Mouse (Mus musculus) layer of hippocampus, adult 8-10 months (tissue): Measurements from ENCODE around the gene Itpkb. TPM values are rescaled to one million over a fixed set of nuclear protein-coding genes. Genes with fewer than 3 reads are reported as not detected.

ENCODE experiments used
- DNase-seq, 2 experiments: peaks; one replicate each; pipeline ENCODE4 v3.0.0; 2022; ENCODE audit warnings: low spot score in 2 of 2
- total RNA-seq, 4 experiments: library from RNA; stranded (reverse); gene quantifications; 2 replicates each; pipeline ENCODE4 v1.2.4; 2022

The Itpkb gene
- total RNA-seq: 10 to 100 TPM; 26.6 to 39.1 (median 32.4) TPM

GRCm38 (mm10) chr1:180330145-180330706 is at the start of gene Itpkb:
Gene Itpkb (plus strand): TSS chr1:180330485.
- peak in 1 of 2 experiments; percentile 25 for DNase-seq

DNA sequence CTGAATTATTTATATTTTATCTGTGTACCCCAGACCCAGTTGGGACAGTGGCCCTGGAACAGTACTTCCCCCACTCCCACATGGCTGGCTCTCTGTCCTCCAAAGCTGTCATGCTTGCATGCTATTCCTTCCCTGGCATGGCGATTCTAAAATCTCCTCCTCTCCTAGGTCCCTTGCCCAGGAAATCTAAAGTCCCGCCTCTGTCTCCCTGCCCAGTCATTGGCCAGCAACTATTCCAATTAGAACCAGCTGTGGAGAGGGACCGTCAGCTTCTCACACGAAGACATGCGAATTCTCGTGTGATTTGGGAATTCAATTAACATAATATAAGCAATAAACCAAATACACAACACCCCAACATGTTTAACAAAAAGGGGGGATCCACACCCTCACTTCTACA is 47.7 kb upstream of the Itpkb start:
- no peak for DNase-seq

DNA sequence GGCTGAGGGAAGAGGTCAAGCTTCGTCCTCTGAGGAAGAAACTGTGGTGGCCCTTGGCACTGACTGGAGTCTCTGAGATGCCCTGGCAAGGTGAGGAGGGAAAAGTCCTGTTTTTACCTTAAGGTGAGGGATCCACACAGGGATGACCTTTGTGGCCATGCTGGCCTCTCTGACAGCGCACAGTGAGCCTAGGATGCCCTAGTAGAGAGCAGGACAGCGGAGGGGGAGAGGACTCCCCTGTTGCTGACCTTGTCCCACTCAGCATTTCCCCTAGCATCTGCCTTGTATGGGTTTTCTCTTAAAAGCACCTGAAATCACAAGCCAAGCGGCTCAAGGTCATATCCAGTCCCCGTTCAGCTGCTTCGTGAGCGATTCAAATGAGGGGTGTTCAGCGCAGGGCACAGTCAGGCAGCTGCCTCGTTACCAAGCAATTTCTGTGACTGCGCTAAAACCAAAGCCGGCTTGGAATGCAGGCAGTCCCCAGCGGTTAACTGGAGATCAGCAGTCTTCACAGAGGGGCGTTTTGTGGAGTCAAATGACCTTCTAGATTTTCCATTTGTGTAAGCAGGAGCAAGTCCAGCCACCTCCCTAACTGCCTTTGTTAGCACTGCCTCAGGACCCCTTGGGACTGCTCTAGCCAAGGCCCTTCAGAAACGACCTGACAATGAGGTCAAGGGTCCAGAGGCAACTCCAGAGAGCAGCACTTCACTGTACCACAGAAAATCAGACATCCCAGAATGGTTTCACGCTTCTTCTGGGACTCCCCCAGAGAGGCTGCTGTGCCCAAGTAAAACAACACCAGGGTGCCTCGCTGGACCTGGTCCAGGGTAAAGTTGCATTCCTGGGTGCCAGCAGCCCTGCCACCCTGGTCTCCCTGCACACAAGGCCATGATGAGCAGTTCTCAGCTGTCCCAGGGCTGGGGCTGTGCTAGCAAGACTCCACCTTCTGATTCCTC is 46.2 kb upstream of the Itpkb start:
- DNase-seq: no peak

DNA sequence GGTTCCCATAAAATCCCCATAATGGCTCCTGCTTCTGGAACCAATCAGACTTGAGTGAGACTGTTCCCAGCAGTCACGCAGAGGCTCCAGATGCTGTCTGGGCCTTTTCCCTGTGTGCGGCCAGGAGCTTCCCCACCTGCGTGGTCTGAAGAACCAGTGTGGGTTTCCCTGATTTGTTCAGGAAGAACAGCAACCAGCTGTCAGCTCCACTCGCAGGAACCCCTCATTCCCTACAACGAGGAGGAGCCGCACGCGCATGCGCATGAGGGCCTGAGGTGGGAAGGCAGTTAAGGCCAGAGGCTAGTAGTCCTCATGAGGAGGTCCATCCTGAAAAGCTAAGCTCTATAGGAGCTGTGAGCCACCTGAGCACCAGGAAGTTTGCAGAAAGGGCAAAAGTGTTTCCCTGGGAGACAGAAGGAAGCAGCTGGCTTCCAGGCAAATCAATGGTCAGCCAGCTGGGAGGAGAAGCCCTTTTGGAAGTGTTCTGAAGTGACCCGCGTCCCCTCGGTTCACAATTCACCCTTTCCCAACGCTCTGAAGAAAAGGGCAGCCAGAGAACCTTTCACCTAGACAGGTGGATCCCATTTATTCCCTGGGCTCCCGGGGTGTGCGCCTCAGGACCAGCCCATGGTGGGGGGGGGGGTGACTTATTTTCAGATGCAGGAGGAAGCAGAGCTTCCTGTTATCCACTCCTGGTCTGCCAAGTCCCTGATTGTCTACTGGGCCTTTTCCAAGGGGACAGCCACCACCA is 44.0 kb upstream of the Itpkb start:
- DNase-seq: no peak

GRCm38 (mm10) chr1:180288227-180288626 is 42.1 kb upstream of the Itpkb start:
- no peak for DNase-seq

GRCm38 (mm10) chr1:180288872-180289468 is 41.3 kb upstream of the Itpkb start:
- DNase-seq: no peak

- no peak for DNase-seq
Measured at GRCm38 (mm10) chr1:180289788-180290187, 40.5 kb upstream of the Itpkb start.

DNA sequence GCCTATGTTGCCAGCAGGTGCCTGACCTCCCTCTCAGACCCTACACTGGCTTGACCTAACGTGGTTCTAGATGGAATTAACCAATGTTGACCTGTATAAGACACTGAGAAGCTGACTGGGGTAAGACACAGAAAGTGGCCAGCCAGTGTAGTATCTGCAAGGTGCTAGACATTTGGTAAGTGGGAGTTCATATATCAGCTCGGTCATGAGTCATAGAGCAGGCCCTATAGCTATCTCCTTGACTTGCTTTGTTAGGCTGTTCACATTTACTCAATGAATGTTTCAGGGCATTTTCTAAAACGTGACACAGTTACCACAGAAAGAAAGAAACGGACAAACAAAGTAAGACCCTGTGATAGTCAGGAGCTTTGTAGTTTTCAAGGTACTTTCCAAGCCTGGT is 39.9 kb upstream of the Itpkb start:
- no peak for DNase-seq

- no peak for DNase-seq
Measured at GRCm38 (mm10) chr1:180296088-180296487, 34.2 kb upstream of the Itpkb start.

- DNase-seq: no peak
Measured at GRCm38 (mm10) chr1:180299697-180300096, 30.6 kb upstream of the Itpkb start.

DNA sequence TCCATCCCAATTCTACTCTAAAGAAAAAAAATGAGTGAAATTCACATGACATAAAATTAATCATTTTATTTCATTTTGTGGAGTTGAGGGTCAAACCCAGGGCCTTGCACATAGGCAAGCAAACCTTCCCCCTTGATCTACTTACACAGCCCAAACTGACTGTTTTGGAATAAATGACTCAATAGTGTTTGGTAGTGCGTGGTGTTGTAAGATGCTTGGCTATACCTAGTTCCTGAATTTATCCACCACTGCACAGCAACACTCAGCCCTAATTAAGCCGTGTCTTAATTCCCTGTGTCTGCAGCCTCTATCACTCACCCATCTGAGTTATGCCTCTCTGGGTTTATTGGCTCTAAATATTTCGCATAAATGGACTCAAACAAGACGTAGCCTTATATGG is 30.0 kb upstream of the Itpkb start:
- no peak for DNase-seq

DNA sequence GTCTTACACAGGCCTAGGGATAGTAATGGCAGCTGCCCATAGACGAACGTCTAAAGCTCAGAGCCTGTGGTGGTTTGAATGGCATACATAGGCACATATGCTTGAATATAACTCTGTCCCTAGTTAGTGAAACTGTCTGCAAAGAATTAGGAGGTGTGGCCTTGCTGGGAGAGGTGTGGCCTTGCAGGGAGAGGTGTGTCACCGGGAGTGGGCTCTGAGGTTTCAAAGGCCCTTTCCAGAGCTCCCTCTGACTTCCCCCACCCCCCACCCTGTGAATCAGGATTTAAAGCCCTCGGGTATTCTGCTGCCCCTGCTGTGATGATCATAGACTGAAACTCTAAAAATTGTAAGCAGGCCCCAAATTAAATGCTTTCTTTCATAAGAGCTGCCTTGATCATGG is 29.3 kb upstream of the Itpkb start:
- DNase-seq: no peak

DNA sequence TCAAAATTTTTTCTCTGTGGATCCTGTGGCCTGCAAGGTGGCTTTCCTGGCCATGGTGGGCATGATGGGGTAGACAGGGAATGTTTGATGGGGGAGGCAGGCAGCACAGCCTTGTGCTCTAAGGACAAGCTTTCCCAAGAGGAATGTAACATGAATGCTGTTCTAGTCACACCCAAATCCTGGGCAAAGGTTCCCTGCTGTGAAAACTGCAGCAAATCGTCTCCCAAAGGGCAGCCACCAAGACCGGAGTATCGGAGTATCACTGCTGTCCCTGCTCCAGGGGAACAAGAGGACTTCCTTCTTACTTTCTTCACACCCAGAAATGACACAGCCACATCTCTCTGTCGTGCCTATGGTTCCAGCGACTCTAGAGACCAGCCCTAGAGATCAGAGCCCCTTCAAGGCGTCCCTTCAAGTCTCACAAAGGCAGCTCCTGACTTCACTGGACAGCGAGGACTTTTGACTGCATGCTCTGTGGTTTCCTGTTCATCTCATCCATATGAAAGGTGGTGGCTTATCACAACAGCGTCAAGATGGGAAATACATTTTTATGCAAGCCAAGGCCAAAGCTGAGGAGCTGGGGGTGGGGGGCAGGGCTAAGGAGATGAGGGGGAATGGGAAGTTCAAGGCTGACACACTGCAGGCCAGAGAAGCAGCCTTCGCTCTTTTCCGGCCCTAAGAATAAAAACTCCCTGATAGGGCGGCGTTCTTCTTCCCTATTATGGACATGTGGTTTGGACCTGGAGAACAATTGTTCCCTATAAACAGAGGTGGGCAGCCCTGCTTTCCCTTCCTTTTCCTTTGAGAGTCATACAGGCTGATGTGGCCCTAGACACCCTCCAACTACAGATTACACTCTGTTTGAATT is 27.8 kb upstream of the Itpkb start:
- no peak for DNase-seq

- DNase-seq: no peak
Measured at GRCm38 (mm10) chr1:180303600-180303999, 26.7 kb upstream of the Itpkb start.

GRCm38 (mm10) chr1:180306889-180307288 is 23.4 kb upstream of the Itpkb start:
- DNase-seq: no peak

DNA sequence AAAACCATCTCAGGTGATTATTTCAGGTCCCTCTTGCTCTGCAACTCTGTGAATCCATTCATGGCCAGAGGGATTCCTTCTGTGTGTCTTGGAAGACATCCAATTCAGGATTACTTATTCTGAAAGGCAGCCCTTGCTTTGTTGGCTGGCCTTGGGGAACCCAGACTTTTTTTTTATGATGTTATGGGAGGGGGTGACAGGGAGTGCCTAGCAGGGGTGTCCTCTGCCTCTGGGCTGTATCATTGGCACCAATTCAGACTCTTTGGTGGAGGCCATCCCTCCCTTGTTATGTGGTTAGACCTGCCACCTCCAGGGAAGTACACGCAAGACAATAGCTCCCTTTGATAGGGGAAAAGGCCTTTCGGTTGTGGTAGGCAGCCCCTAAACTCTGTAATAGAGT is 22.6 kb upstream of the Itpkb start:
- no peak for DNase-seq

DNA sequence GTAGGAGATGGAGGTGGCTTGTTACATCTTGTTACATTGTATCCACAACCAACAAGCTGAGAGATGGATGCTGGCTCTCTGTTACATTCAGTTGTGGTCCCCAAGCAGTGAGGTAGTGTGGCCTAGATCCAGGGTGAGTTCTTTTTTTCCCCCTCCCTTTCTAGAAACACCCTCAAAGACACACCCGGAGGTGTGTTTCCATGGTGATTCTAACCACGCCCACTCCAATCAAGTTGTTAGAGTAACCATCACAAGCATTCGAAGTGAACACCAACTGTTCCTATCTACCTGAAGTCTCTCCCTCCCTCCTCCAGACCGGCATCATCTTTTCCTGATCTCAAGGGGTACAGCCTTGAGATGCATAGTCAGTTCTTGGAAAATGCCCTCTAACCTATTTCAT is 21.4 kb upstream of the Itpkb start:
- DNase-seq: no peak

DNA sequence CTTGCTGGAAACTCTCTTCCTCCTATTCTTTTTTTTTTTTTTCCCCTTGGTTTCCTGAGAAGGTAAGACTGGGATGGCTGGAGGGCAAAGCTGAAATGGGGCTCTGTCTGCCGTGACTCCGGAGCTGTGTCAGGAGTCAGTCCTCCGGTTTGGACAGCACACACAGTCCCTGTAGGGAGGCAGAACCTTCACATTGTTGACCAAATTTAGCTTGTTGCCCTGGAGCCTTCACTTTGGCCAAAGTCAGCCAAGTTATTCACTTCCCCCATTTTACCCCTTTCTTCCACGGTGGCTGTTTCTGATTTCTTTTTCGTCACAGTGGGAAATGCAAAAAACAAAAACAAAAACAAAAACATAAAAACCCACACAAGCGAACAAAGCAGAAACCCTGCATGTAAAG is 18.0 kb upstream of the Itpkb start:
- no peak for DNase-seq

DNA sequence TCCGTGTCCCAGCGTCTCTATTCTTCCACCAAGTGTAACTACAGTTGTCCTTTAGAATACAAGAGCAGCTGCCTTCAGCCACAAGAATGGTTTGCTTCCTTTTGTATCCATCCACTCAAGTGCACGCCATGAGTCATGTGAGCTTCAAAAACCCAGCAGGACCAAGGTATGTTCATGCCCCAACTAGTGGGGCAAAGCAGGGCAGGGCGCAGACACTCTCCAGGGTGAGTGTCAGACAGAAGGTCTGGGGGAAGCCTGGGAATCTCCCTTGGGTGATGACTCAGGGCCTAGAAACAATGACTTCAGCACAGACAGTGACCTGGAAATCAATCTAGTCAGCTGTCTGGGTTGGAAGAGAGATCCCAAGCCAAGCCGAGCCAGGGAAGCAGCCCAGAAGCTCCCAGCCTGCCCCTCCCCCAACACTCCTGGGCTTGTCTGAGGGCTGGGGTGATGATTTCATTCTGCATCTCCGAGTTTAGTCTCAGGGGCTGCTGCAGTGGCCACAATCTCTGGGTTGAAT is 17.4 kb upstream of the Itpkb start:
- DNase-seq: no peak
